Mouse (Mus musculus): ENCODE measurements around the gene Birc2. TPM values are rescaled to one million over a fixed set of nuclear protein-coding genes. Genes with fewer than 3 reads are reported as not detected.

Birc2 gene
- 27.9 and 29.7 TPM in 2 replicates for polyA plus RNA-seq (2015; fragmentation: Nextera tagmentation; extraction: Ambion mirVana)

DNA sequence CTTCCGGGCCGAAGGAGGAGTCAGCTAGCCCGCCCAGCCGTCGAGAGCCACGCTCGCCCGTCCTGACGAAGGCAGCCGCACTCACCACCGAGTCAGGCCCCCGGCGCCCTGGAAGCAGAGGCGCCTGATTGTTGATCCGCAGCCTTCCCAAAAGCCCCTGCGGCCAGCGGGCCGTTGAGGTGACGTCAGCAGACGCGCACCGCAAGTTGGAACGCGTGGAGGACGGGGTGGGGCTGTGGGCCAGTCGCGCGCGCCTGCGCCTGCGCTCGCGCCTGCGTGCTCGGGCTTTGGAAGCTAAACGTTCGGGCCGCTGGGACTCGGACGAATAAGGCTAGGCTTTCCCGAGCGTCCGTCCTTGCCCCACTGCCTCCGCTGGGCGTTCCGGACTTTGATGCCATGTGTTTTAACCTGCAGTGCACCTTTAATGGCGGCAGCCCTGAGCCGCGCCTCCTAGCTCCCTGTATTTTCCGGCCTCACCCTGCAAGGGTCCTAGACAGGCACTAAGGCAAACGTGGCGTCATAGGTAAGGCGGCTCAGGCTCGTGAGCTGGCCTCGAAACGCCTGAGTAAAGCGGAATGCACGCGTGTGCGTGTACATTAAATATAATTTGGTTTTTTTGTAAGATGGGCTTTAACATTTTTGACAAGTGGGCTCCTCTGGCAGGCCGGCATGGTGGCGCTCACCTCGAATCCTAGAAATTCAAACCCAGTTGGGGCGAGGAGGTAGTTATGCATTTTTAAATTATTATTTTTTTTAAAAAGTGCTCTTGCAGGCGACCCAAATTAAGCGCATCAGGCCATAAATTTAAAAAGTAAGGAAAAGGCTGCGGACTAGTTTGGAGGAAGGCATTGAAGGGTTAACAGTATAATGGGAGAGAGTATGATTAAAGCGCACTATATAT is at the start of gene Birc2:
Gene Birc2 (minus strand): TSS at position 160 of the 901 bp plus-strand sequence.
- no peaks in the 10 kb centered on the region for H3K9me3 ChIP-seq (replicated peaks; ENCODE audit: control insufficient read depth, low read length)
- H3K27me3 ChIP-seq (ENCODE audit: control insufficient read depth, insufficient read depth, low read length) = no peaks in the 10 kb centered on the region
- H3K4me1 ChIP-seq (ENCODE audit: control insufficient read depth, insufficient read depth, low read length) = peaks cover 20% of the 10 kb centered on the region
- peak within 1 kb of the TSS; percentile 93 for H3K4me2 ChIP-seq (ENCODE audit: low read depth, low read length)
- H3K4me3 ChIP-seq (ENCODE audit: low read length) = peak within 1 kb of the TSS; percentile 73
- peak within 1 kb of the TSS; percentile 100 for H3K27ac ChIP-seq (ENCODE audit: low read length)
- peaks cover 9% of the 10 kb centered on the region; the same call in 1 of the 2 replicates for H3K36me3 ChIP-seq (ENCODE audit: control insufficient read depth, insufficient read depth)
- peak; percentile 97 for ATAC-seq (replicated peaks; ENCODE audit: extremely low read depth, insufficient read depth, low FRiP score)
- H3K9ac ChIP-seq (ENCODE audit: low read length) = peak within 1 kb of the TSS; percentile 95
- WGBS = under 1% methylated on average over 68 of the region's 68 CpGs

DNA sequence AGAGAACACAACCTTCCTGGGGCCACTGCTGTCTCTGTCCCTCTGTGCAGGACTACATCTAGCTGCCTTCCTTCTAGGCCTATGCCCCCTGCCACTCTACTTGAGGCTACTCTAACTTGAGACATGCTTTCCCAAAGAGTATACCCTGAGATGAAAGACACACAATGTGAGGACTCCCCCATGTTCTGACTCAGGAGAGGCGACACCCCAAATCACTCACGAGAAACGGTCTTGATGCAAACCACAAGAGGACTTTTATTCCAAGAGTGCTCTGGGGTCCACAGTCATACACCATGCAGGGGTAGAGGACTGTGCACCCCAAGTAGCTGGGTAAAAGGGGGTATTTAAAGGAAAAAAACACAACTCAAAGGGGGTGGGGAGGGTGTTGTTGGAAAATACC is 47.5 kb upstream of the Birc2 start:
- Histone ChIP-seq H3K36me3 (ENCODE audit: control insufficient read depth, insufficient read depth) (no peaks in the 10 kb centered on the region), H3K4me2 (ENCODE audit: low read depth, low read length) (no peak overlapping the region), H3K9me3 (replicated peaks; ENCODE audit: control insufficient read depth, low read length) (peaks cover 14% of the 10 kb centered on the region; the same call in 1 of the 2 replicates), H3K4me1 (ENCODE audit: control insufficient read depth, insufficient read depth, low read length) (no peaks in the 10 kb centered on the region), H3K4me3 (ENCODE audit: low read length) (no peak overlapping the region), H3K27me3 (ENCODE audit: control insufficient read depth, insufficient read depth, low read length) (no peaks in the 10 kb centered on the region), H3K27ac (ENCODE audit: low read length) (no peak overlapping the region), H3K9ac (ENCODE audit: low read length) (no peak overlapping the region)
- WGBS = 96% methylated on average over 3 of the region's 3 CpGs
- ATAC-seq (replicated peaks; ENCODE audit: extremely low read depth, insufficient read depth, low FRiP score) = no peak

DNA sequence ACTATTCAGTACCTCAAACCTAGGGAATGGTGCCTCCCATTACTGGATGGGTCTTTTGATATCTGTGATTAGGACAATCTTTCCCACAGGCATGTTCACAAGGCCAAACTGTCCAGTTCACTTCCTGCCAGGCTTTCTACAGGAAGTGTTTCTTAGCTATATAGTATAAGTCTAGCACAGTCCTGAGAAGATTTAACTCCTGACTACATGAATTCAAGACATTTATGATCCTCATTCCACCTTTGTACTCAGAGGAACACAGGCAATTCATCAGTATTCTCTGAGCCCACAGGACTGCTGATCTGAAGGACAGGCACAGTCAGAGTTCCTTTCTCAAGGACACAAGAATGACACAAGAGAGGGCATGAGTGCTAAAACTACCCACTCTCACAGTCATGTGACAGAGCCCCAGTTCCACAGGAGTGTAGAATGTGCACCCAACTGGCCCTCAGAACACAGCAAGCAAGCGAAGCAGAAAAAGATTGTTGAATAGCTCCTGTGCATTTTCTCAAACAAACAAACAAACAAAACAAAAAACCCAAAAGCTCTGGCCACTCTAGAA is 45.5 kb upstream of the Birc2 start:
- Histone ChIP-seq H3K27ac (ENCODE audit: low read length) (no peak overlapping the region), H3K27me3 (ENCODE audit: control insufficient read depth, insufficient read depth, low read length) (no peaks in the 10 kb centered on the region), H3K4me1 (ENCODE audit: control insufficient read depth, insufficient read depth, low read length) (no peaks in the 10 kb centered on the region), H3K9ac (ENCODE audit: low read length) (no peak overlapping the region), H3K4me2 (ENCODE audit: low read depth, low read length) (no peak overlapping the region), H3K9me3 (replicated peaks; ENCODE audit: control insufficient read depth, low read length) (peaks cover 14% of the 10 kb centered on the region; the same call in 1 of the 2 replicates), H3K4me3 (ENCODE audit: low read length) (no peak overlapping the region), H3K36me3 (ENCODE audit: control insufficient read depth, insufficient read depth) (no peaks in the 10 kb centered on the region)
- WGBS = 100% methylated on average over 1 of the region's 1 CpGs
- ATAC-seq (replicated peaks; ENCODE audit: extremely low read depth, insufficient read depth, low FRiP score) = no peak

DNA sequence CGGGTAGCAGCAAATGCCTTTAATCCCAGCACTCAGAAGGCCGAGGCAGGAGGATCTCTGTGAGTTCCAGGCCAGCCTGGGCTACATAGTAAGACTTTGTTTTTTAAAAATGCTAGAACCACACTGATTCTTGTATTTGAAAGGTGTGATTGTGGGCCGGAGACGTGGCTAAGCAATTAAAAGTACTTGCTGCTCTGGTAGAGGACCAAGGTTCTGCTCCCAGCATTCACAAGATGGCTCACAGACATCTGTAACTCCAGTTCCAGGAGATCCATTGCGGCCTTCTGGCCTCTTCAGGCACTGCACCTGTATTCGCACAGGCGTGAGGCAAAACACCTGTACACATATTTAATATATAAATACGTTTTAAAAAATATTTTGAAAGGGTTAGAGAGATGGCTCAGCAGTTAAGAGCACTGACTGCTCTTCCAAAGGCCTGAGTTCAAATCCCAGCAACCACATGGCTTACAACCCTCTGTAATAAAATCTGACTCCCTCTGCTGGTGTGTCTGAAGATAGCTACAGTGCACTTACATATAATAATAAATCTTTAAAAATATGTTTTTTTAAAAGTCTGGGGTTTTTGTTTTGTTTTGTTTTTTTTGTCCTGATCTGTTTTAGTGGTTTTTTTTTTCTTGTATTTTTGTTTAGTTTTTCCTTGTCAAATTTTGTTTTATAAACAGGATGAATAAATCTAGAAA is 36.8 kb upstream of the Birc2 start:
- peak overlapping the region; percentile 70; the same call in 1 of the 2 replicates for H3K4me3 ChIP-seq (ENCODE audit: low read length)
- no peaks in the 10 kb centered on the region for H3K27me3 ChIP-seq (ENCODE audit: control insufficient read depth, insufficient read depth, low read length)

DNA sequence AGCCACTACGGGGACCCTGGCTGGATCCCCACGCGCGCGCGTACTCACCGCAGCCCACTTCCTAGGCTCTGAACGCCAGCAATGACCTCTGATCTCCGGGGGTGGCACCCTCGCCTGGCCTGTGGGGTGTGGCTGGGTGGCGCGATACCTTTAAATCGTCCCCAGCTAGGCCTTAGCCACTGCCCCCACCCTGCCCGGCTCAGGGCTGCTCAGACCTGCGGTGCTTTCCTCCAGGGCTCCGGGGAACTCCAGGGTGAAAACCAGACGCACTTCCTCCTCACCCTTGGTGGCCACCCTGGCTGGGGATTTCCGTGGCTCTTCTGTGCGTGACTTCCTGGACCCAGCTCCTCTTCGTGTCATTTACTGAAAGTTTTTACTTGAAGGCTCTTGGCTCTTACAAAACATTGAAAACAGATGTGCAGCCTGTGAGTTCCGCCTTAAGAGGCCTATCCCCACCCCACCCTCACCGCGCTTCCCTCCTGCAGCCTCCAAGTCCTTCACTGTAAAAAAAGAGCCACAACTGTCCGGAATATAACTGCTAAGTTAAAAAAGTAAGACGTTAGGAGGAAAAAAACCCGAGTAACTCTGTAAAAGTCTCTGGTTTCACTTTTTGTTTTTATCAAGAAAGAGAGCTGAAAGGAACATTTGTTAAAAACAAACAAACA is 36.0 kb upstream of the Birc2 start, which contains the start of gene Birc3:
Gene Birc3 (minus strand): TSS at position 412 of the 665 bp plus-strand sequence.
- Histone ChIP-seq H3K27me3 (ENCODE audit: control insufficient read depth, insufficient read depth, low read length) (no peaks in the 10 kb centered on the region), H3K4me1 (ENCODE audit: control insufficient read depth, insufficient read depth, low read length) (peaks cover 4% of the 10 kb centered on the region; the same call in 1 of the 2 replicates), H3K4me3 (ENCODE audit: low read length) (peak within 1 kb of the TSS; percentile 70), H3K9me3 (replicated peaks; ENCODE audit: control insufficient read depth, low read length) (no peaks in the 10 kb centered on the region), H3K4me2 (ENCODE audit: low read depth, low read length) (peak within 1 kb of the TSS; percentile 84), H3K27ac (ENCODE audit: low read length) (peak within 1 kb of the TSS; percentile 79), H3K9ac (ENCODE audit: low read length) (peak within 1 kb of the TSS; percentile 89), H3K36me3 (ENCODE audit: control insufficient read depth, insufficient read depth) (no peaks in the 10 kb centered on the region)
- WGBS = 4% methylated on average over 26 of the region's 26 CpGs
- ATAC-seq (replicated peaks; ENCODE audit: extremely low read depth, insufficient read depth, low FRiP score) = peak; percentile 89

More for the DNA sequence above, 36.8 kb upstream of the Birc2 start:
- Histone ChIP-seq H3K9me3 (replicated peaks; ENCODE audit: control insufficient read depth, low read length) (no peaks in the 10 kb centered on the region), H3K36me3 (ENCODE audit: control insufficient read depth, insufficient read depth) (no peaks in the 10 kb centered on the region), H3K4me1 (ENCODE audit: control insufficient read depth, insufficient read depth, low read length) (peaks cover 4% of the 10 kb centered on the region; the same call in 1 of the 2 replicates), H3K27ac (ENCODE audit: low read length) (peak overlapping the region; percentile 29; the same call in 1 of the 2 replicates), H3K4me2 (ENCODE audit: low read depth, low read length) (peak overlapping the region; percentile 84), H3K9ac (ENCODE audit: low read length) (no peak overlapping the region)
- 88% methylated on average over 8 of the region's 8 CpGs for WGBS
- ATAC-seq (replicated peaks; ENCODE audit: extremely low read depth, insufficient read depth, low FRiP score) = no peak

DNA sequence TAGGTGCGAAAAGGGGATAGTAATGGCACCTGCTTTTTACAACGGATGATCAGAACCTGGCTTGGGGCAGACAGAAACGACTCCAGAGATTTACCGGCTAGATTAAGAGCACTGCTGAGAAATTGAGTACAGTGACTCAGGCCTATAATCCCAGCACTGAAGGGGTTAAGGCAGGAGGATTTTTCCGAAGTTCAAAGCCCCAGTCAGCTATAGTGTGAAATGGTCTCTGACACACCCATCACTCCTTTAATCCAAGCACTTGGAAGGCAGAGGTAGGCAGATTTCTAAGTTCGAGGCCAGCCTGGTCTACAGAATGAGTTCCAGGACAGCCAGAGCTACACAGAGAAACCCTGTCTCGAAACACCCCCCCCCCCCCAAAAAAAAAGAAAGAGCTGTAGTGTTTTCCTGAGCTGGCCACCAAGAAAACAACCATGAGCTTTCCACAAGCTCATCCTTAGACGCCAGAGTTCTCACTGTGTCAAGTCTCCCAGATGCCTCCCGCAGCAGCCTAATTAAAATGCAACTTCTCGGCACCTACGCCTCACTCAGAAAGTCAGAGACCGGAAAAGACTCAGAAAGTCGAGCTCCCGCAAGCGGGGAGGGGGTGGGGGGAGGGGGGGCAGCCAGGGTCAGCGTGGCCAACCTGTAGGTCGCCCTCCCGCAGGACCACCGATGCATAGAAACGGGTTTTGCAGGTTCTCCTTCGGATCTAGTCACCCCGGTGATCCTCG is 35.3 kb upstream of the Birc2 start:
- Histone ChIP-seq H3K36me3 (ENCODE audit: control insufficient read depth, insufficient read depth) (peaks cover 7% of the 10 kb centered on the region), H3K4me1 (ENCODE audit: control insufficient read depth, insufficient read depth, low read length) (peaks cover 4% of the 10 kb centered on the region; the same call in 1 of the 2 replicates), H3K27ac (ENCODE audit: low read length) (peak overlapping the region; percentile 79), H3K9me3 (replicated peaks; ENCODE audit: control insufficient read depth, low read length) (no peaks in the 10 kb centered on the region), H3K27me3 (ENCODE audit: control insufficient read depth, insufficient read depth, low read length) (no peaks in the 10 kb centered on the region), H3K4me3 (ENCODE audit: low read length) (peak overlapping the region; percentile 70), H3K4me2 (ENCODE audit: low read depth, low read length) (peak overlapping the region; percentile 84), H3K9ac (ENCODE audit: low read length) (peak overlapping the region; percentile 89)
- WGBS = 17% methylated on average over 23 of the region's 23 CpGs
- peak; percentile 14; the same call in 1 of the 2 replicates for ATAC-seq (replicated peaks; ENCODE audit: extremely low read depth, insufficient read depth, low FRiP score)

DNA sequence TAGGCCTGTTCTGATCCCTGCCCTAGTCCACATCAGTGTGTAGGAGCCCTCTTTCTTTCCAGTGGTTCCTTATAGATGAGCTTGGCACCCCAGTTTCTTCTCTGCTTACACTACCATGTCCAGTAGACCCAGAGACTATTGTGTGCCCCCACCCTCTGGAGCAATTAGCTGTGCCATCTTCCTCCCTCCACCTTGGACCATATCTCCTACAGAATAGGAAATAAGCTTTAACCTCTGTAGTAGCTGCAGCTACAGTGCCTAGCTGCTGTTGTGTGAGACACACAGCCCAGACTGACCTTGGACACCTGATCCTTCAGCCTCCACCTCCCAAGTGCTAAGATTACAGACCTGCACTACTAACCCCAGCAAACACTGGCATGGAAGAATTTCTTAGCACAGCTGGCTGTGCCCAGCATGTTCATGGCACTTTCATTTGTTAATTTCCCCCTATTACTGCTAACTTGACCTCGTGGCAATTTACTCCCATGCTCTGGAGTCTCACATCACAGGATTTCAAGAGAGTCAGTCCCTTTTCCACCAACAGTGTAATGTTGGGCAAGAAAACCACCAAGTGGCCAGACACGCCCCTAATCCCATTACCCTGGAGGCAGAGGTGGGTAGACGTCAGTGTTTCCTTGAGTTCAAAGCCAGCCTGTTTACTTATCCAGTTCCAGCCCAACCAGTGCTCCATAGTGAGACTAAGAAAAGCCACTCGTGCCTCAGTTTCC is 34.6 kb upstream of the Birc2 start:
- 72% methylated on average over 4 of the region's 4 CpGs for WGBS

More for the DNA sequence above, 34.6 kb upstream of the Birc2 start:
- no peaks in the 10 kb centered on the region for H3K9me3 ChIP-seq (replicated peaks; ENCODE audit: control insufficient read depth, low read length)
- H3K27me3 ChIP-seq (ENCODE audit: control insufficient read depth, insufficient read depth, low read length) = no peaks in the 10 kb centered on the region
- peak overlapping the region; percentile 70 for H3K4me3 ChIP-seq (ENCODE audit: low read length)
- 0 out of 2 replicates have a peak overlapping the region, but pooled peaks have one; percentile 89 for H3K9ac ChIP-seq (ENCODE audit: low read length)
- H3K4me1 ChIP-seq (ENCODE audit: control insufficient read depth, insufficient read depth, low read length) = peaks cover 4% of the 10 kb centered on the region; the same call in 1 of the 2 replicates
- no peak for ATAC-seq (replicated peaks; ENCODE audit: extremely low read depth, insufficient read depth, low FRiP score)
- H3K27ac ChIP-seq (ENCODE audit: low read length) = peak overlapping the region; percentile 16; the same call in 1 of the 2 replicates
- H3K36me3 ChIP-seq (ENCODE audit: control insufficient read depth, insufficient read depth) = peaks cover 9% of the 10 kb centered on the region
- H3K4me2 ChIP-seq (ENCODE audit: low read depth, low read length) = peak overlapping the region; percentile 84
